Mouse (Mus musculus): ENCODE measurements around the gene Kif6. TPM values are rescaled to one million over a fixed set of nuclear protein-coding genes. Genes with fewer than 3 reads are reported as not detected.

The Kif6 gene
- polyA plus RNA-seq, 1 experiment from 2014 or later, result 4.8 TPM

- Histone ChIP-seq H3K36me3 (ENCODE audit: insufficient read depth) (no peaks in the 10 kb centered on the region), H3K9ac (no peak overlapping the region), H3K4me3 (ENCODE audit: low read depth, low read length) (no peak overlapping the region), H3K27me3 (ENCODE audit: insufficient read depth, low read length) (no peaks in the 10 kb centered on the region), H3K27ac (ENCODE audit: low read depth) (no peak overlapping the region), H3K9me3 (ENCODE audit: low read depth, low read length) (no peaks in the 10 kb centered on the region), H3K4me1 (ENCODE audit: insufficient read depth) (peaks cover 3% of the 10 kb centered on the region; the same call in 1 of the 2 replicates), H3K4me2 (no peak overlapping the region)
- TF ChIP-seq CTCF (IDR thresholded peaks at IDR 0.05; ENCODE audit: low read depth), result no peak
- peak; percentile 87 for DNase-seq
- ATAC-seq (ENCODE audit: insufficient read depth), result peak; percentile 88
- 44% methylated on average over 5 of the region's 5 CpGs for WGBS
Measured at GRCm38 (mm10) chr17:49834044-49834545, 219.2 kb downstream of the Kif6 start.

DNA sequence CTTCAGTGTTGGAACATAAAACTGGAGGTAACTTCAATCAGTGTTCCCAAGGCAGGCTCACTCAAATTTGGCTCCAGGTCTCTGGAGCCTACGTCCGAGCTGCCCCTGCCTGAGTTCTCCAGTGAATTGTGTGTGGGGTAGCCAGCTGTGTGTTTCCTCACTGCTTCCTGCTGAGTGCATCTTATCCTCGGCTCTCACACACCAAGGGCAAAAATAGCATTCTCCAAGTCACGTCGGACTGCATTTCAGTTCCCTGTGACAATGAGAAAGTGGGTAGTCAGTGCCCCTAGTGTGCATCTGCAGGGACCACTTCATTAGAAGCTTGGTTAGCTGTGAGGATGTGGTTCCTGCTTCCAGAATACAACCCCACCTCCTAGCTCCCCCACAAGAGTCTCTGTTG, 222.5 kb downstream of the Kif6 start:
- no peak for ATAC-seq (ENCODE audit: insufficient read depth)
- no peak for DNase-seq
- Histone ChIP-seq H3K27me3 (ENCODE audit: insufficient read depth, low read length) (no peaks in the 10 kb centered on the region), H3K36me3 (ENCODE audit: insufficient read depth) (no peaks in the 10 kb centered on the region), H3K27ac (ENCODE audit: low read depth) (no peak overlapping the region), H3K9ac (no peak overlapping the region), H3K4me1 (ENCODE audit: insufficient read depth) (peaks cover 3% of the 10 kb centered on the region; the same call in 1 of the 2 replicates), H3K9me3 (ENCODE audit: low read depth, low read length) (no peaks in the 10 kb centered on the region), H3K4me2 (no peak overlapping the region), H3K4me3 (ENCODE audit: low read depth, low read length) (no peak overlapping the region)
- 48% methylated on average over 5 of the region's 5 CpGs for WGBS
- TF ChIP-seq CTCF (IDR thresholded peaks at IDR 0.05; ENCODE audit: low read depth), result no peak

GRCm38 (mm10) chr17:49839243-49839642, 224.3 kb downstream of the Kif6 start:
- H3K4me3 ChIP-seq (ENCODE audit: low read depth, low read length), result no peak overlapping the region
- no peak overlapping the region for H3K4me2 ChIP-seq
- H3K9me3 ChIP-seq (ENCODE audit: low read depth, low read length), result no peaks in the 10 kb centered on the region
- no peak overlapping the region for H3K9ac ChIP-seq
- DNase-seq (no peak), ATAC-seq (ENCODE audit: insufficient read depth) (no peak)
- no peaks in the 10 kb centered on the region for H3K36me3 ChIP-seq (ENCODE audit: insufficient read depth)
- no peaks in the 10 kb centered on the region for H3K27me3 ChIP-seq (ENCODE audit: insufficient read depth, low read length)
- no peak for TF ChIP-seq CTCF (IDR thresholded peaks at IDR 0.05; ENCODE audit: low read depth)
- H3K27ac ChIP-seq (ENCODE audit: low read depth), result no peak overlapping the region
- 76% methylated on average over 3 of the region's 3 CpGs for WGBS
- no peaks in the 10 kb centered on the region for H3K4me1 ChIP-seq (ENCODE audit: insufficient read depth)

- ATAC-seq (ENCODE audit: insufficient read depth), result no peak
- no peak overlapping the region for H3K9ac ChIP-seq
- no peak overlapping the region for H3K4me3 ChIP-seq (ENCODE audit: low read depth, low read length)
- H3K27ac ChIP-seq (ENCODE audit: low read depth), result no peak overlapping the region
- H3K36me3 ChIP-seq (ENCODE audit: insufficient read depth), result no peaks in the 10 kb centered on the region
- H3K4me1 ChIP-seq (ENCODE audit: insufficient read depth), result no peaks in the 10 kb centered on the region
- no peak overlapping the region for H3K4me2 ChIP-seq
- no peak for DNase-seq
- no peaks in the 10 kb centered on the region for H3K27me3 ChIP-seq (ENCODE audit: insufficient read depth, low read length)
- H3K9me3 ChIP-seq (ENCODE audit: low read depth, low read length), result no peaks in the 10 kb centered on the region
- TF ChIP-seq CTCF (IDR thresholded peaks at IDR 0.05; ENCODE audit: low read depth), result no peak
- WGBS, result 18% methylated on average over 3 of the region's 3 CpGs
Measured at GRCm38 (mm10) chr17:49851210-49851609, 236.3 kb downstream of the Kif6 start.

GRCm38 (mm10) chr17:49852183-49852582, 237.2 kb downstream of the Kif6 start:
- no peak overlapping the region for H3K4me3 ChIP-seq (ENCODE audit: low read depth, low read length)
- no peak for DNase-seq
- WGBS, result 86% methylated on average over 3 of the region's 3 CpGs
- H3K27ac ChIP-seq (ENCODE audit: low read depth), result no peak overlapping the region
- no peaks in the 10 kb centered on the region for H3K36me3 ChIP-seq (ENCODE audit: insufficient read depth)
- ATAC-seq (ENCODE audit: insufficient read depth), result no peak
- no peak overlapping the region for H3K9ac ChIP-seq
- peak; percentile 38 for TF ChIP-seq CTCF (IDR thresholded peaks at IDR 0.05; ENCODE audit: low read depth)
- H3K4me1 ChIP-seq (ENCODE audit: insufficient read depth), result no peaks in the 10 kb centered on the region
- H3K9me3 ChIP-seq (ENCODE audit: low read depth, low read length), result no peaks in the 10 kb centered on the region
- H3K4me2 ChIP-seq, result no peak overlapping the region
- no peaks in the 10 kb centered on the region for H3K27me3 ChIP-seq (ENCODE audit: insufficient read depth, low read length)

DNA sequence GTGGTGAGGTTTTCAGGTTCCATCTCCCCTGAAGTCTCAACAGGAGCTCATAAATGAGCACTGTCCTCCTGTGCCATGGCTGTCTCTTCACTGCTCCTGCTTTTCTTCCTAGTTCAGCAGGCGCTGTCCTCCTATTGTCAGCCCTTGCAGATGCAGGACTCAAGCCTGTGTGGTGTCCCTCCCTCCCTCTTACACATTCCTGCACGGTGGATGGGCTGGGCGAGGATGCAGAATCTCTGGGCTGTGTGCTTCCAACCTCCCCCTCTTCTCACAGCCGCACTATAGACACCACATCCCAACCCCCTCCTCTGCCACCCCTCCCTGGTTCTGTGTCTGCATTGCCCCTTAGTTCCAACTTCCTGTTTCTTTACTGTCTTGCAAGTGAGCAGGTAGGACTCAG, 240.8 kb downstream of the Kif6 start:
- Histone ChIP-seq H3K36me3 (ENCODE audit: insufficient read depth) (no peaks in the 10 kb centered on the region), H3K4me1 (ENCODE audit: insufficient read depth) (no peaks in the 10 kb centered on the region), H3K27ac (ENCODE audit: low read depth) (no peak overlapping the region), H3K4me2 (no peak overlapping the region), H3K27me3 (ENCODE audit: insufficient read depth, low read length) (no peaks in the 10 kb centered on the region), H3K9me3 (ENCODE audit: low read depth, low read length) (no peaks in the 10 kb centered on the region), H3K9ac (no peak overlapping the region), H3K4me3 (ENCODE audit: low read depth, low read length) (no peak overlapping the region)
- no peak for TF ChIP-seq CTCF (IDR thresholded peaks at IDR 0.05; ENCODE audit: low read depth)
- whole genome bisulfite sequencing, result 20% methylated on average over 4 of the region's 4 CpGs
- no peak for DNase-seq
- ATAC-seq (ENCODE audit: insufficient read depth), result peak; percentile 21; the same call in 1 of the 2 replicates

- 0 out of 2 replicates have a peak, but pooled peaks cover 7% of the 10 kb centered on the region for H3K4me1 ChIP-seq (ENCODE audit: insufficient read depth)
- H3K9me3 ChIP-seq (ENCODE audit: low read depth, low read length), result no peaks in the 10 kb centered on the region
- TF ChIP-seq CTCF (IDR thresholded peaks at IDR 0.05; ENCODE audit: low read depth), result no peak
- no peak overlapping the region for H3K9ac ChIP-seq
- H3K4me3 ChIP-seq (ENCODE audit: low read depth, low read length), result no peak overlapping the region
- ATAC-seq (ENCODE audit: insufficient read depth) (no peak), DNase-seq (no peak)
- WGBS, result 86% methylated on average over 10 of the region's 10 CpGs
- no peaks in the 10 kb centered on the region for H3K36me3 ChIP-seq (ENCODE audit: insufficient read depth)
- no peak overlapping the region for H3K4me2 ChIP-seq
- no peaks in the 10 kb centered on the region for H3K27me3 ChIP-seq (ENCODE audit: insufficient read depth, low read length)
- H3K27ac ChIP-seq (ENCODE audit: low read depth), result no peak overlapping the region
Measured at GRCm38 (mm10) chr17:49860057-49860816, 245.3 kb downstream of the Kif6 start.

Measured in lung, embryonic 14.5 days (tissue).